In the genomic region with DNA sequence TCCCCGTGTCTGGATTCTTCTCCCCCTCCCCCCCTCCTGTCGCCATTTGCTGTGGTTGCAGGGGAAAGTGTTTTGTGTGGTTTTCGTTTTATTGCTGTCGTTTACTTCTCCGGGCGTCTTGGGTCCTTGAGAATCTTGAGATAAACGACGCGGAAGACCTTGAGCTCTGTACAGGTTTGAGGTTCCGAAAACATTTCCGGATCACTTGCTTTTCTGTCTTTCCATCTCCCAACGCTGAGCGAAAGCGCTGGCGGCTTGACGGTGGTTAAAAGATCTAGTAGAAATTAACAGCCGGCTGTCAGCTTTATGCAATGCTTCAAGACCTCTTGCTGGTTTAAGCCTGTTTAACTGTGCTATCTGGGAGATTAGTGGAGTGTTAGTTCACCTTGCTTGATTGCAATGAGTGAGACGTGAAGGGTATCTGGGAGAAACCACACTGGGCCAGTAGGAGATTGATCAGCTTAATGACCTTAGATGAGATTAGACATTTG, we compare ENCODE assay signal across 9 mouse cellular contexts. TPM values are rescaled to one million over a fixed set of nuclear protein-coding genes. Genes with fewer than 3 reads are reported as not detected.
DNase-seq lines count a peak whose midpoint lies in the region; ATAC-seq and TF ChIP-seq lines count a peak whose summit lies in the region.
"Had no signal": no experiment of that assay in that cellular context is flagged by ENCODE, and none has a peak within 500 bp of the region (broad histone marks: within the 10 kb centered on the region; RNA-seq: fewer than 3 reads in every experiment).

No protein-coding gene starts in this region.

- H3K9ac ChIP-seq in forebrain, embryonic 13.5 days, result peak overlapping the region; percentile 97
- peak overlapping the region; percentile 98 for H3K9ac ChIP-seq in kidney, embryonic 14.5 days (ENCODE audit: low read depth, low read length)
- peak overlapping the region; percentile 98 for H3K9ac ChIP-seq in lung, postnatal 0 days (replicated peaks; ENCODE audit: low read depth)
- peak overlapping the region; percentile 87 for H3K9ac ChIP-seq in stomach, embryonic 14.5 days (replicated peaks; ENCODE audit: low read depth, low read length)

- under 1% methylated on average over 18 of the region's 18 CpGs for WGBS in forebrain, embryonic 13.5 days
- WGBS in kidney, embryonic 14.5 days, result under 1% methylated on average over 18 of the region's 18 CpGs
- WGBS in lung, postnatal 0 days, result 0% methylated on average over 18 of the region's 18 CpGs
- WGBS in stomach, embryonic 14.5 days, result under 1% methylated on average over 18 of the region's 18 CpGs

- peak; percentile 14; the same call in 1 of the 2 replicates for ATAC-seq in forebrain, embryonic 13.5 days
- no peak for ATAC-seq in kidney, embryonic 14.5 days (ENCODE audit: low FRiP score, low TSS enrichment)
- ATAC-seq in lung, postnatal 0 days, result peak; percentile 16
- peak; percentile 7; the same call in 1 of the 2 replicates for ATAC-seq in stomach, embryonic 14.5 days (ENCODE audit: insufficient number of reproducible peaks, insufficient read depth, low FRiP score, low read depth)
- no peak for ATAC-seq in cerebellum, adult (ENCODE audit: insufficient number of reproducible peaks, low FRiP score, low TSS enrichment)

- H3K4me1 ChIP-seq in forebrain, embryonic 13.5 days, result peaks cover 27% of the 10 kb centered on the region
- H3K4me1 ChIP-seq in kidney, embryonic 14.5 days (ENCODE audit: control insufficient read depth, insufficient read depth, low read length), result peaks cover 21% of the 10 kb centered on the region
- H3K4me1 ChIP-seq in lung, postnatal 0 days (ENCODE audit: insufficient read depth, low read depth, low read length), result peaks cover 11% of the 10 kb centered on the region; the same call in 1 of the 2 replicates
- peaks cover 9% of the 10 kb centered on the region; the same call in 1 of the 2 replicates for H3K4me1 ChIP-seq in stomach, embryonic 14.5 days (ENCODE audit: control insufficient read depth, insufficient read depth, low read length)

- peak; percentile 12 for DNase-seq in ovary, postnatal 36 days (ENCODE audit: low spot score)
- no peak for DNase-seq in ovary, postnatal 14 days (ENCODE audit: low spot score)
- DNase-seq in adipocyte (ENCODE audit: low spot score), result peak; percentile 65
- DNase-seq in lung, postnatal 0 days (ENCODE audit: low spot score), result peak; percentile 49

- peak overlapping the region; percentile 91 for H3K4me3 ChIP-seq in forebrain, embryonic 13.5 days
- H3K4me3 ChIP-seq in kidney, embryonic 14.5 days (ENCODE audit: low read length), result peak overlapping the region; percentile 93
- H3K4me3 ChIP-seq in lung, postnatal 0 days (ENCODE audit: low read depth, low read length), result peak overlapping the region; percentile 99
- peak overlapping the region; percentile 80 for H3K4me3 ChIP-seq in stomach, embryonic 14.5 days (ENCODE audit: low read depth, low read length)

- no peak for TF ChIP-seq EP300 in lung, postnatal 0 days (IDR thresholded peaks at IDR 0.05)

- no peaks in the 10 kb centered on the region for H3K9me3 ChIP-seq in forebrain, embryonic 13.5 days (replicated peaks)
- no peaks in the 10 kb centered on the region for H3K9me3 ChIP-seq in kidney, embryonic 14.5 days (ENCODE audit: control insufficient read depth, low read length)
- H3K9me3 ChIP-seq in lung, postnatal 0 days (ENCODE audit: low read length), result no peaks in the 10 kb centered on the region
- no peaks in the 10 kb centered on the region for H3K9me3 ChIP-seq in stomach, embryonic 14.5 days (ENCODE audit: control insufficient read depth, low read depth, low read length)

- H3K27me3 ChIP-seq in forebrain, embryonic 13.5 days, result no peaks in the 10 kb centered on the region
- no peaks in the 10 kb centered on the region for H3K27me3 ChIP-seq in kidney, embryonic 14.5 days (ENCODE audit: control insufficient read depth, insufficient read depth, low read length)
- no peaks in the 10 kb centered on the region for H3K27me3 ChIP-seq in lung, postnatal 0 days (replicated peaks; ENCODE audit: insufficient read depth, low read length)
- no peaks in the 10 kb centered on the region for H3K27me3 ChIP-seq in stomach, embryonic 14.5 days (ENCODE audit: control insufficient read depth, insufficient read depth, low read length)

- peak overlapping the region; percentile 90 for H3K4me2 ChIP-seq in forebrain, embryonic 13.5 days
- peak overlapping the region; percentile 58 for H3K4me2 ChIP-seq in kidney, embryonic 14.5 days (replicated peaks; ENCODE audit: low read depth, low read length)
- peak overlapping the region; percentile 67 for H3K4me2 ChIP-seq in lung, postnatal 0 days (replicated peaks; ENCODE audit: low read depth, low read length)
- peak overlapping the region; percentile 47 for H3K4me2 ChIP-seq in stomach, embryonic 14.5 days (replicated peaks; ENCODE audit: low read depth, low read length)

- H3K36me3 ChIP-seq in forebrain, embryonic 13.5 days (ENCODE audit: poor library complexity, severe bottlenecking), result peaks cover 14% of the 10 kb centered on the region; the same call in 1 of the 2 replicates
- peaks cover 18% of the 10 kb centered on the region; the same call in 1 of the 2 replicates for H3K36me3 ChIP-seq in kidney, embryonic 14.5 days (ENCODE audit: control insufficient read depth, insufficient read depth, low read length)
- no peaks in the 10 kb centered on the region for H3K36me3 ChIP-seq in lung, postnatal 0 days (ENCODE audit: insufficient read depth, low read length)
- H3K36me3 ChIP-seq in stomach, embryonic 14.5 days (ENCODE audit: control insufficient read depth, insufficient read depth, low read length), result no peaks in the 10 kb centered on the region

- TF ChIP-seq CTCF in lung, postnatal 0 days (IDR thresholded peaks at IDR 0.05), result no peak

- H3K27ac ChIP-seq in forebrain, embryonic 13.5 days, result peak overlapping the region; percentile 88
- H3K27ac ChIP-seq in kidney, embryonic 14.5 days (ENCODE audit: low read depth, low read length), result peak overlapping the region; percentile 86
- H3K27ac ChIP-seq in lung, postnatal 0 days (ENCODE audit: low read length), result peak overlapping the region; percentile 94
- peak overlapping the region; percentile 82 for H3K27ac ChIP-seq in stomach, embryonic 14.5 days (ENCODE audit: low read length)

RNA-seq across cellular contexts. Expression of gene Zkscan1, which starts 0.6 kb away (rescaled TPM):
- polyA plus RNA-seq in forebrain, embryonic 13.5 days (2015; fragmentation: Nextera tagmentation; extraction: Ambion mirVana), result 24.7 and 27.5 TPM in 2 replicates
- 16.5 and 33.7 TPM in 2 replicates for polyA plus RNA-seq in kidney, embryonic 14.5 days (2014; fragmentation: Nextera tagmentation; extraction: Ambion mirVana)
- 8.1 and 8.2 TPM in 2 replicates for polyA plus RNA-seq in lung, postnatal 0 days (2015; fragmentation: Nextera tagmentation; extraction: Ambion mirVana)
- polyA plus RNA-seq in stomach, embryonic 14.5 days (2014; fragmentation: Nextera tagmentation; extraction: Ambion mirVana), result 27.7 and 28.0 TPM in 2 replicates

RNA-seq across cellular contexts. Expression of gene Zscan21, which starts 31.2 kb away (rescaled TPM):
- polyA plus RNA-seq in forebrain, embryonic 13.5 days (2015; fragmentation: Nextera tagmentation; extraction: Ambion mirVana), result 111 and 123 TPM in 2 replicates
- 52.6 and 65.1 TPM in 2 replicates for polyA plus RNA-seq in kidney, embryonic 14.5 days (2014; fragmentation: Nextera tagmentation; extraction: Ambion mirVana)
- polyA plus RNA-seq in lung, postnatal 0 days (2015; fragmentation: Nextera tagmentation; extraction: Ambion mirVana), result 32.1 and 35.1 TPM in 2 replicates
- 59.2 and 60.9 TPM in 2 replicates for polyA plus RNA-seq in stomach, embryonic 14.5 days (2014; fragmentation: Nextera tagmentation; extraction: Ambion mirVana)

RNA-seq across cellular contexts. Expression of gene Smok3c, which starts 32.5 kb away (rescaled TPM):
- polyA plus RNA-seq in forebrain, embryonic 13.5 days (2015; fragmentation: Nextera tagmentation; extraction: Ambion mirVana), result not detected in 2 replicates
- not detected in 2 replicates for polyA plus RNA-seq in kidney, embryonic 14.5 days (2014; fragmentation: Nextera tagmentation; extraction: Ambion mirVana)
- not detected in 2 replicates for polyA plus RNA-seq in lung, postnatal 0 days (2015; fragmentation: Nextera tagmentation; extraction: Ambion mirVana)
- not detected in 2 replicates for polyA plus RNA-seq in stomach, embryonic 14.5 days (2014; fragmentation: Nextera tagmentation; extraction: Ambion mirVana)
- polyA plus RNA-seq: gonadal fat pad, adult 2 months had no signal

Comparison
In these comparisons a context has a peak if more than half of its experiments do, and no peak if none do; other contexts are left out.
1. ATAC-seq: peak in forebrain, embryonic 13.5 days (single experiment), lung, postnatal 0 days (single experiment) and stomach, embryonic 14.5 days (single experiment); none in kidney, embryonic 14.5 days (single experiment) and cerebellum, adult (single experiment).
2. Peak in every context shown above with its lines, with median percentiles within 50 percentile points of each other: H3K27ac ChIP-seq, H3K4me2 ChIP-seq, H3K4me3 ChIP-seq and H3K9ac ChIP-seq.